Mouse (Mus musculus): ENCODE data around the gene Rpl41. TPM values are rescaled to one million over a fixed set of nuclear protein-coding genes. Genes with fewer than 3 reads are reported as not detected.
"Not testable (repeated sequence)": the region's sequence is repeated elsewhere in the genome, so short reads cannot be mapped to it uniquely, and the experiment has no call there.

The Rpl41 gene
- polyA plus RNA-seq, 1 experiment from 2014 or later: 1,107 TPM

DNA sequence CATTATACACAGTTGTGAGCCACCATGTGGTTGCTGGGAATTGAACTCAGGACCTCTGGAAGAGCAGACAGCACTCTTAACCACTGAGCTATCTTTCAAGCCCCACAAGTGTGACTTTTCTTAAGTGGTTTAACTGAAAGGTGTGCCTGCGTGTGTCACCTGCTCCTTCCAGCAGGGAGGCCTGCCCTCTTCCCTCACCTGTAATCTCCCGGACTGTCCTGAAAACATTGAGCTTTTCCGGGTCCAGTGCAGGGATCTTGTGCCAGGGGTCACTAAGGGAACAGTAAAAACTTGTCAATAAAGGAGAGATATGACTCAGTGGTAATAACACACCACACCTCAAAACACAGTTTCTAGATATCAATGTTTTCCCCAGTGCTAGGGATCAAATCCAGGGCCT lies 30.2 kb upstream of the Rpl41 start:
- Histone ChIP-seq H3K27ac (no peak overlapping the region), H3K79me2 (ENCODE audit: inconsistent target) (no peaks in the 10 kb centered on the region), H3K4me3 (ENCODE audit: inconsistent target) (no peak overlapping the region), H3K36me3 (ENCODE audit: inconsistent target) (no peaks in the 10 kb centered on the region)
- 95% methylated on average over 3 of the region's 3 CpGs for WGBS (ENCODE audit: missing documents)

DNA sequence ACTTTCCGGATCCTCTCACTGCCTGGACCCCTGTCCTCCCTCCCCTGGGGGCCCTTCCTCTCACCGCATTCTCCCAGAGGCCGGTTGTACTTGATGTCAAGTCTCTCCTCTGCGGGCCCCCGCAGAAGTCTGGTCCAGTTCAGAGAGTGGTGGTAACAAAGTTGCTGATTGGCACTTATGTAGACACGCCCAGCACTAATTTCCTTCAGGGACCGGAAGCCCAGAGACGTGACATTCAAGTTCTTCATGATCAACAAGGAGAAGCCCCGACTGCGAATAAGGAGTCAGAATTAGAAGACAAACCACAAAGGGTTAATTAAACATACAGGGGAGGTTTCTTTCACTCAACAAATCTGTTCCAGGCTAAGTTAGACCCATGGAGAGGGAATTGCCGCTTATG lies 29.2 kb upstream of the Rpl41 start:
- Histone ChIP-seq H3K36me3 (ENCODE audit: inconsistent target) (no peaks in the 10 kb centered on the region), H3K79me2 (ENCODE audit: inconsistent target) (no peaks in the 10 kb centered on the region), H3K27ac (no peak overlapping the region), H3K4me3 (ENCODE audit: inconsistent target) (peak overlapping the region; percentile 30)
- 66% methylated on average over 11 of the region's 11 CpGs for WGBS (ENCODE audit: missing documents)

DNA sequence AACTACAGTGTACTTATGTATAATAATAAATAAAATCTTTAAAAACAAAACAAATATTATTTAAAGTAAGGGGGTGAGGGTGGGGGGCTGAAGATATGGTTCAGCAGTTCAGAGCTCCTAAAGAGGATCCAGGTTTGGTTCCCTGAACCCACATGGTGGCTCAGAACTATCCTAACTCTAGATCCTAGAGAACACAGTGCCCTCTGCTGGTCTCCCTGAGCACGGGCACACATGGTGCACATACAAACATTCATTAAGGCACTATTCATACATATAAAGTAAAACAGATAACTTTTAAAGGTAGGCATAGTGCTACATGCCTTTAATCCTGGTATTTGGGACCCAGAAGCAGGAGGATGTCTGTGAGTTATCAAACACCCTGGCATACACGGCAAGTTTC lies 26.0 kb upstream of the Rpl41 start:
- H3K4me3 ChIP-seq (ENCODE audit: inconsistent target): no peak overlapping the region
- H3K36me3 ChIP-seq (ENCODE audit: inconsistent target): no peaks in the 10 kb centered on the region
- no peak overlapping the region for H3K27ac ChIP-seq
- H3K79me2 ChIP-seq (ENCODE audit: inconsistent target): no peaks in the 10 kb centered on the region
- 100% methylated on average over 2 of the region's 2 CpGs for WGBS (ENCODE audit: missing documents)

DNA sequence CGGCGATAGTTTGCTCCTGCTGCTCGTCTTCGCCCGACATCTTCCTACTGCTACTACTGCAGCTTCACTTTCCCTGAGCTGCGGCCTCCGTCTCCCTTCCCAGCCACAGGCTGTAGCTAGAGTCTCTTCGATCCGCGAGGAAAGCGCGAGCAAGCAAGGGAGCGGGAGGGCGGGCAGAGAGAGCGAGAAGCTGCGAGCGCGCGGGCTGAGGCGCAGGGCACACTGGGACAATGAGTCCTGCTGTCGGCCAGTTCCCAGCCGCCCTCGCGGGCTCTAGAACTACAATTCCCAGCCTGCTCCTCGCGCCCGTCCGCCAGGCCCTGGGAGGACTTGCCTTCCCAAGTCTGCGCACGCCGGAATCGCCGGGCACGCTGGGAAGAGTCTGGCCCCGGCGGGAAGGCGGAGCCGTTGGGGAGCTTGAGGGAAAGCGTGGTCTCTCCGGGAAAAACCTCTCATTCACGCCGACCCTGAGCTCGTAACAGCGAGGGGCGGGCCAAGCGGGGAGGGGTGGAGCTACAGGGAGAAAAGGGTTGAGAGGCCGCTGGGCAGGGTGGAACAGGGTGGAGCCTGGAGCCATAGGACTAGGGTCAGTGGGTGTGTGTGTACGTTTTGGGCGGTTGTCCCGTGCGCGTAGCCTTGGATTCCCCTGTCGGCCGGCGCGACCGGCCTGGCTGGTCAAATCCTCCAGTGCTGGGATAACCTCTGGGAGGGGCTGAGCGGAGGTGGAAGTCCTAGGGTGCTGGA lies 16.9 kb upstream of the Rpl41 start, which contains the start of gene Pa2g4:
Gene Pa2g4, minus strand, starts transcription at position 200 of the 744 bp plus-strand sequence.
- 0% methylated on average over 56 of the region's 58 CpGs for WGBS (ENCODE audit: missing documents)
- peaks cover 17% of the 10 kb centered on the region for H3K36me3 ChIP-seq (ENCODE audit: inconsistent target)
- H3K79me2 ChIP-seq (ENCODE audit: inconsistent target): peaks cover 33% of the 10 kb centered on the region
- peak within 1 kb of the TSS; percentile 63 for H3K27ac ChIP-seq
- H3K4me3 ChIP-seq (ENCODE audit: inconsistent target): peak within 1 kb of the TSS; percentile 79

DNA sequence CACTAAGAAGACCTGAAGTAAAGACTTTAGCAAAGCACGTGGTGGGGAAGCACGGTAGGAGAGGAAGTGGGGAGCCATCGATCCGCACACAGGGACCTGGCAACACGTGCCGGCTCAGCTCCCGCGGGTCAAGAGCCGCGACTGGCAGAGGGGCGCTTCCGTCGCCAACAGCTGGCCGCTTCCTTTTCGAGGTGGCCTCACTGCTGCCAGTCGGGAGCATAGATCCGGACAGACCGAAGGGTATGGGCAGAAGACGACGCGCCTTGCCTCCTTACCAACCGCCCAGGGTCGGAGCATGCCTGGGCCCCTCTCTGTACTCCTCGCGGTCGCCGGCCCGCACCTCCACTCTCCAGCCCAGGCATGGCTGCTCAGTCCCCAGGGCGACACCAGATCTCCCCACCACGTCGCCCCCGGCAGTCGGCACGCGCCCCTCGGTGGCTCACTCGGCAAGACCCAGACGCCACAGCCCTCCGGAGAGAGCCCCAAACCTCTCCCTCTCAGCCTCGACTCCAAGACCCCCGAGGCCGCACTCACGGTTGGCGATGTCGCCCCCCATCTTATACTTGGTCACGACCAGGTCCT lies 16.2 kb upstream of the Rpl41 start:
- peak overlapping the region; percentile 79 for H3K4me3 ChIP-seq (ENCODE audit: inconsistent target)
- peaks cover 33% of the 10 kb centered on the region for H3K79me2 ChIP-seq (ENCODE audit: inconsistent target)
- WGBS (ENCODE audit: missing documents): under 1% methylated on average over 46 of the region's 46 CpGs
- H3K36me3 ChIP-seq (ENCODE audit: inconsistent target): peaks cover 24% of the 10 kb centered on the region
- H3K27ac ChIP-seq: peak overlapping the region; percentile 56

DNA sequence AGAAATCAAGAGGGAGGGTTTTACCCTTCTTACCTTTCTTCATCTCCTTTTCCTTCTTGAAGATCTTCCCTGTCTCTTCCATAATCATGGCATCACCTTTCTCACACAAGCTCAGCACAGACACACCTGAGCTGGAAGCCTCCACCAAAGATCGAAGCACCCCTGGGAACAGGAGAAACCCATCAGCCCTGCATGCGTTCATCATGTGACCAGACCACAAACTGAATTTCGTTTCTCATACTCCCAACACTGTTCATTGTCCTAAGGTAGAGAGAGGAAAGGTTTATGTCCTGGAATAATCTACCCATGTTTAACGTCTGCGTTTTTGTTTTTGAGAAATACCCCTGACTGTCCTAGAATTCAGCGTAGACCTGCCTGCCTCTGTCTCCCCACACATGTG lies 14.4 kb upstream of the Rpl41 start:
- Histone ChIP-seq H3K4me3 (ENCODE audit: inconsistent target) (no peak overlapping the region), H3K79me2 (ENCODE audit: inconsistent target) (peaks cover 33% of the 10 kb centered on the region), H3K27ac (no peak overlapping the region), H3K36me3 (ENCODE audit: inconsistent target) (peaks cover 41% of the 10 kb centered on the region)
- 63% methylated on average over 6 of the region's 6 CpGs for WGBS (ENCODE audit: missing documents)

DNA sequence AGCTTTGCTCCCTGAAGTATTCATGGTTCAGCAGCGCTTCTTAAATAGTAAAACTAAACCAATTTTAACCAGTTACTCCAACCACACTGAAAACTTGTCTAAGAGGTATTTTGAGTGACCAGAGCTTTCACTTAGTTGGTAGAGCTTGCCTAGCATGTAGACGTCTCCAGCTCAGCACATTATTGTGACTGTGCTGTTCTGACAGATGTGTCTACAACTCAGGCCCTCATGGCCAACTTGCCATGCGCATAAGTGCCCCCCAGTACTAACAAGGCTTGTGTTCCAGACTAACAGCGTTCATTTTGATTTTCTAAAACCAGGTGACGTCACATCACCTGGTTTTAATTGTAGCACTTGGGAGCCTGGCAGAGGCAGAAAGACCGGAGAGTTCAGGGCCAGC lies 7.9 kb upstream of the Rpl41 start:
- Histone ChIP-seq H3K36me3 (ENCODE audit: inconsistent target) (peaks cover 40% of the 10 kb centered on the region), H3K27ac (no peak overlapping the region), H3K4me3 (ENCODE audit: inconsistent target) (no peak overlapping the region), H3K79me2 (ENCODE audit: inconsistent target) (no peaks in the 10 kb centered on the region)
- 90% methylated on average over 6 of the region's 6 CpGs for WGBS (ENCODE audit: missing documents)

DNA sequence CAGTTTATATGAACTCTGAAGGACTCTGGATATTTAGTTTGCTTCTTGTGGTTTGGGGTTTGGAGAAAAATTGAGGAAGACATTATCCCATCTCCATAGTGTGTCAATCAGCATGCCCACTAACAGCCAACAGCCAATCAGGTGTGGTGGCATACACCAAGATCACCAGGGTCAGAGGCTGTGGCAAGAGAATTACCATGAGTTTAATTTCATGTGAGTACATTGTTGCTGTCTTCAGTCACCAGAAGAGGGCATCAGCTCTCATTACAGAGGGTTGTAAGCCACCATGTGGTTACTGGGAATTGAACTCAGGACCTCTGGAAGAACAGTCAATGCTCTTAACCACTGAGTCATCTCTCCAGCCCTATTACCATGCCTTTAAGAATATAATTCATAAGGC lies 7.2 kb upstream of the Rpl41 start:
- no peak overlapping the region for H3K27ac ChIP-seq
- H3K79me2 ChIP-seq (ENCODE audit: inconsistent target): no peaks in the 10 kb centered on the region
- peaks cover 33% of the 10 kb centered on the region; the same call in 1 of the 2 replicates for H3K36me3 ChIP-seq (ENCODE audit: inconsistent target)
- H3K4me3 ChIP-seq (ENCODE audit: inconsistent target): no peak overlapping the region

DNA sequence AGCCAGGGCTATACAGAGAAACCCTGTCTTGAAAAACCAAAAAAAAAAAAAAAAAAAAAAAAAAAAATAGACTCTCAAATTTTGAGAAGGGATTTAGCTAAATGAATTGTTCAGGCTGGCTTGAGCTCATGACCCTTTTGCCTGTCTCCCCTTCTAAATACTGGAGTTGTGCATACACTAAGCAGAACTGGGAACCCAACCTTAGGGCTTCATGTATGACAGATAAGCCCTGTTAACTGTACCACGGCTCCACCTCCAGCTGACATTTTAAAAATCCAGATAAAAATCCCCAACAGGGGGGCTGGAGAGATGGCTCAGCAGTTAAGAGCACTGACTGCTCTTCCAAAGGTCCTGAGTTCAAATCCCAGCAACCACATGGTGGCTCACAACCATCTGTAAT lies 6.5 kb upstream of the Rpl41 start:
- 88% methylated on average over 1 of the region's 1 CpGs for WGBS (ENCODE audit: missing documents)

DNA sequence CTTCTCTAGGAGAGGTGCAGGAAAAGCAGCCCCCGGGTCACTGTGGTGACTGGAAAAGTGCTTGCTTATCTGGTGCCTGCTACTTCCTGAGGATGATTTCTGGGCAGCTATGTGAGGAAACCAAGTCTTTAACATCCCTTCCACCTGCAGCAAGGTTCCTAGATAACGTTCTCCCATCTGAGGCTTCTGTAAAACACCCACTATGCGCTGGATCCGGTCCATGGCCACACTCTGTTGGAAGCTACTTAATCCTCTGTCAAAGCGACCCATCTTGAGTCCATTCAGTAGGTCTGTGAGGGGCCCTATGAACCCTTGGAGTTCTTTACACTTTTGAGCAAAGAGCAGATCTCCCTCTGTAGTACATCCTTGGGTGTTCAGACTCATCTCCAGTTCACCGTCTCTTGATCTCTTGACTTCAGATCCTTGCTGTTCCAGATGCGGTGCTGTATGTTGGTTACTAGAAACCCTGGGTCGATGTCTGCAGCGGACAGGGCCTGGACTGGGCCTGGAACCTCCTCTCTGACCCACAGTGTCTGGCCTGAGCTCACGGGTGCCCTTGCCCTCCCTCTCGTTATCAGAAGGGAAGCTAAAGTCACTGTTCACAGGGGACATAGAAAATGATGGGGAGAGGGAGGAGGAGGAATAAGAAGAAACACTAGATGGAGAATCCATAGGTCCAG lies 1.2 kb upstream of the Rpl41 start:
- not testable (repeated sequence) for H3K27ac ChIP-seq; H3K36me3 ChIP-seq (ENCODE audit: inconsistent target); H3K4me3 ChIP-seq (ENCODE audit: inconsistent target)
- WGBS (ENCODE audit: missing documents): 85% methylated on average over 7 of the region's 11 CpGs
- peaks cover 16% of the 10 kb centered on the region for H3K79me2 ChIP-seq (ENCODE audit: inconsistent target)

More for the DNA sequence above, 6.5 kb upstream of the Rpl41 start:
- peaks cover 28% of the 10 kb centered on the region; the same call in 1 of the 2 replicates for H3K36me3 ChIP-seq (ENCODE audit: inconsistent target)
- H3K4me3 ChIP-seq (ENCODE audit: inconsistent target); H3K79me2 ChIP-seq (ENCODE audit: inconsistent target); H3K27ac ChIP-seq: not testable (repeated sequence)

DNA sequence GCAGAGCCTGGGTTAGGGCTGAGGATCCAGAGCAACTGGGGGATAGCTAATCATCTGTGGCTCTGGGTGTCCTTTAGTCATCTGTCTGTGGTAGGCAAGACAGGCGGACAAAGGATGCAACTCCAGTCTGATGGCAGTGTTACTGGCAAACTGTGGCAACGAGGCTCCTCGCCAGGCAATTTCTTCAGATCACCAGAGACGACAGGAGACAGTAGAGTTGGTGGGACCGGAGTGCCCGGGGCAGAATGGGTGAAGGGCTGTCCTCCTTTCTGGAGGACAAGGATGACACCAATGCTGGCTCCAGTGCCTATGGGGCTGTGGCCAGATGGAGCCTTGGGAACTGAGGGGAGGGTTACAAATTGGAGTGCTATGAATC lies 565 bp upstream of the Rpl41 start:
- not testable (repeated sequence) for H3K4me3 ChIP-seq (ENCODE audit: inconsistent target)
- 84% methylated on average over 2 of the region's 6 CpGs for WGBS (ENCODE audit: missing documents)

DNA sequence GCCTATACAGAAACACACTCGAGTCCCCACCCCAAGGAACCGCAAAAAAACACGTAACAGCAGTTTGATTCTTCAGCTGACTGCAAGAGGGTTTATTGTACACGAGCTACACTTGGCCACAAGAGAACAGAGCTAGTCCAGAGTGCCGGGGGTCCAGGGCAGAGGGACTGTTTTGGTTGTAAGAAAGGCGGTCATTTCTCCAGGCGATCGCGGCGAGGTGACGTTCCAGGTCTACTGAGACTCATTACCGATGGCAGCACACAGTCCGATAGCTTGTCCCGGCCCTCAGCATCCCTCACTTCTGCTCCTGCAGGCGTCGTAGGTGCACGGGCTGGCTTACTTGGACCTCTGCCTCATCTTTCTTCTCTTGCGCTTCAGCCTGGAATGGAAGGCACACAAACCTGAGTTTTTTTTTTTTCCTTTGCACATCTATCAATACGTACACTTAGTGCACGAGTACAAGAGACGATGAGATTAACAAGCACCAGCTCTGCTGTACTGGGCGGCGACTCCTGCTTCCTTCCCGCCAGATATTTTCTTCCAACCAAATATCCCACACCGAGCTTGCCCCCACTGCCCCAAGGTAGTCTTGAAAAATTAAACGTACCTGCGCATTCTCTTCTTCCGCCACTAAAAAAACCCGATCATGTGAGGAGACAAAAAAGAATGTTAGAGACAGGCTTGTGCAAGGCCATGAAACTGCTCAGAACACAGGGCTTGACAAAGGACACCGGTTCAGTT lies 884 bp downstream of the Rpl41 start:
- WGBS (ENCODE audit: missing documents): under 1% methylated on average over 13 of the region's 30 CpGs
- Histone ChIP-seq H3K36me3 (ENCODE audit: inconsistent target) (peaks cover 18% of the 10 kb centered on the region; the same call in 1 of the 2 replicates), H3K4me3 (ENCODE audit: inconsistent target) (peak overlapping the region; percentile 87), H3K79me2 (ENCODE audit: inconsistent target) (peaks cover 34% of the 10 kb centered on the region), H3K27ac (peak overlapping the region; percentile 82)

More for the DNA sequence above, 565 bp upstream of the Rpl41 start:
- not testable (repeated sequence) for H3K36me3 ChIP-seq (ENCODE audit: inconsistent target); H3K27ac ChIP-seq
- peaks cover 22% of the 10 kb centered on the region for H3K79me2 ChIP-seq (ENCODE audit: inconsistent target)

DNA sequence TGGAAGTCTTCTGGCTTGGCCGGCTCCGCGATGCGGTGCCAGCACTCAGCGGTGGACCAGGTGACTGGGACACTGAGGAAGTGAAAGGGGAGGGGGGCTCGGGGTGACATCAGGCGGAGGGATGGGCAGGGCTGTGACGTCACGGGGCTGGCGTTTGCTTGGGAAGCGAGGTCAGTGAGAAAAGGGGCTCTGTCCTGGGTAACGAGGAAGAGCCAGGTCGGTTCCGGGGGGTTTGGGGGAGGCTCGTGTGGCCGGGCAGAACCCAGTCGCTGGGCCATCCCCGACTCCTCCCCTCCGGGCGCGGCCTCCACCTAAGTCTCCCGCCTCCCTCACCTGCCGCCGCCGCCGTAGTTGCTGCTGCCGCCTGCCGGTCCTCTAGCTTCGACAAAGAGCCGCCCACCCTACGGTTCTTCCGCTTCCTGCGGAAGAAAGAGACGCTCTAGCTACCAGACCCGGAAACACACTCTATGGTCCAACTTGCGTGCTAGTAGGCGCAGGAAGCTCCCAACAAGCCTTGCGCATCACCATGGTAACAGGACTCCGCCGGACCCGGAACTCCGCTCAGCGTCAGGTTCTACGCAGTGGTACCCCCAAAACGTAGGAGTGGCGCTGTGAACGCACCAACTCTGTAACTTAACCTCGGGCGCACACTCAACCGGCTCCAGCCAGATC lies 1.6 kb downstream of the Rpl41 start, which contains the start of gene Zc3h10:
Gene Zc3h10, minus strand, starts transcription at position 414 of the 672 bp plus-strand sequence.
- Histone ChIP-seq H3K27ac (peak within 1 kb of the TSS; percentile 82), H3K36me3 (ENCODE audit: inconsistent target) (peaks cover 22% of the 10 kb centered on the region; the same call in 1 of the 2 replicates), H3K79me2 (ENCODE audit: inconsistent target) (peaks cover 34% of the 10 kb centered on the region), H3K4me3 (ENCODE audit: inconsistent target) (peak within 1 kb of the TSS; percentile 87)
- WGBS (ENCODE audit: missing documents): under 1% methylated on average over 46 of the region's 50 CpGs

DNA sequence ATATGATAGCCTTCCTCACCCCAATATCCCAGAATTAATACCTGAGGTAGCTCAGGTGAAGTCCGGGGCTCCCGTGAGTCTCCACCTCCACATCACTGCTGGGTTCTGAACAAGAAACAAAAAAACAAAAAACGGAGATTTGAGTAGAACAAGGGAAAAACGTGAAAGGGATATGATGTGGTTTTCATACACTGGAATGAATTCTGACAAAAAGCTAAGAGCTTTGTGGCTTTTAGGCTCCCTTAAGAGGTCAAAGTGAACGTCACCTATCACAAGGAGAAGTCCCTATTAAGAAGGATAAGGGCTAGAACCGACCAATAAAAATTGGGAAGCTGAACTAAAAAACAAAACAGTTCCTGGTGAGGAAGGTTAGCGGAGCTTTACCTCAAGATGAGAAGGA lies 2.3 kb downstream of the Rpl41 start:
- 12% methylated on average over 7 of the region's 7 CpGs for WGBS (ENCODE audit: missing documents)
- Histone ChIP-seq H3K4me3 (ENCODE audit: inconsistent target) (peak overlapping the region; percentile 87), H3K79me2 (ENCODE audit: inconsistent target) (peaks cover 34% of the 10 kb centered on the region), H3K27ac (peak overlapping the region; percentile 82), H3K36me3 (ENCODE audit: inconsistent target) (peaks cover 26% of the 10 kb centered on the region; the same call in 1 of the 2 replicates)

All from macrophage (primary cell).